Comparison of ENCODE assay signal across 8 mouse cellular contexts in the genomic region with DNA sequence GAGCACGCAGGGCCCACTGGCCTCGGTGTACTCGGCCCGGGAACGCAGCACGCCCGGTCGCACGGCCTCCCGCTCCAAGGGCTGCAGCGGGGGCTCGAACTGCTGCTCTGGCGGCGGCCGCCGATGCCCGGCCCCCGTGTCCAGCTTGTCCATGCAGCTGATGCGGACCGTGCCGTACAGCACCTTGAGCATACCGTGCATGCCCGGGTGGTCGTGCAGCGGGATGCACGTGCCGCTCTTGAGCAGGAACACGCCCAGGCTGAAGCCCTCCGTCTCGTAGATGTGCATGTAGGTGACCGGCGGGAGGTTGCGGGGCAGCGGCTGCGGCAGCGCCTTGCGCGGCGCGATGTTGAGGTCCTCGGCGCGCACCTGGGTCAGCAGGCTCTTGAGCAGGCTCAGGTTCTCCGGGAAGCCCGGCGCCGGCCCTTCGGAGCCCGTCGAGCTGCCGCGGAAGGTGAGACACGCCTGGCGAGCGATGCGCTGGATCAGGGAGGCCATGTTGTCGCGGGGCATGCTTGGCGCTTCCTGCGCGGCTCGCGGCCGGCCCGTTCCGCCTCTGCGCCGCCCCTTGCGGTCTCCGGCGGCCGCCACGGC. TPM values are rescaled to one million over a fixed set of nuclear protein-coding genes. Genes with fewer than 3 reads are reported as not detected.
DNase-seq lines count a peak whose midpoint lies in the region; ATAC-seq and TF ChIP-seq lines count a peak whose summit lies in the region.

No protein-coding gene starts in this region.

- H3K9me3 ChIP-seq in G1E (replicated peaks) = no peaks in the 10 kb centered on the region
- H3K9me3 ChIP-seq in embryonic facial prominence, embryonic 14.5 days (ENCODE audit: control insufficient read depth, low read length) = no peaks in the 10 kb centered on the region
- H3K9me3 ChIP-seq in hindbrain, embryonic 13.5 days = no peaks in the 10 kb centered on the region
- H3K9me3 ChIP-seq in limb, embryonic 14.5 days (ENCODE audit: control insufficient read depth, low read length) = no peaks in the 10 kb centered on the region
- H3K9me3 ChIP-seq in midbrain, embryonic 15.5 days = no peaks in the 10 kb centered on the region

- H3K4me3 ChIP-seq in cerebellum, adult 2 months (replicated peaks; ENCODE audit: insufficient read depth, low read depth, low read length) = peak overlapping the region; percentile 99
- peak overlapping the region; percentile 100 for H3K4me3 ChIP-seq in G1E (ENCODE audit: low read depth, low read length)
- peak overlapping the region; percentile 89 for H3K4me3 ChIP-seq in embryonic facial prominence, embryonic 14.5 days (ENCODE audit: low read depth, low read length)
- peak overlapping the region; percentile 62 for H3K4me3 ChIP-seq in hindbrain, embryonic 13.5 days
- H3K4me3 ChIP-seq in limb, embryonic 14.5 days (replicated peaks; ENCODE audit: low read length) = peak overlapping the region; percentile 86
- H3K4me3 ChIP-seq in midbrain, embryonic 15.5 days = peak overlapping the region; percentile 78
- H3K4me3 ChIP-seq in testis, adult 2 months (ENCODE audit: control insufficient read depth, low read depth, low read length) = peak overlapping the region; percentile 86

- no peak for DNase-seq in cerebellum, adult 2 months
- no peak for DNase-seq in cerebellum, adult 11 months
- DNase-seq in G1E (ENCODE audit: low spot score) = peak; percentile 37
- DNase-seq in embryonic facial prominence, embryonic 14.5 days (ENCODE audit: low spot score) = peak; percentile 47
- DNase-seq in limb, embryonic 14.5 days (ENCODE audit: low spot score) = peak; percentile 26

- H3K27me3 ChIP-seq in cerebellum, adult 2 months (ENCODE audit: control insufficient read depth, insufficient read depth, low read length) = no peaks in the 10 kb centered on the region
- no peaks in the 10 kb centered on the region; the same call in 1 of the 2 replicates for H3K27me3 ChIP-seq in G1E (ENCODE audit: insufficient read depth, low read length)
- H3K27me3 ChIP-seq in embryonic facial prominence, embryonic 14.5 days (replicated peaks; ENCODE audit: control insufficient read depth, insufficient read depth, low read length) = no peaks in the 10 kb centered on the region
- peaks cover 29% of the 10 kb centered on the region for H3K27me3 ChIP-seq in hindbrain, embryonic 13.5 days
- no peaks in the 10 kb centered on the region for H3K27me3 ChIP-seq in limb, embryonic 14.5 days (ENCODE audit: control insufficient read depth, insufficient read depth, low read length)
- H3K27me3 ChIP-seq in midbrain, embryonic 15.5 days (replicated peaks) = no peaks in the 10 kb centered on the region; the same call in 1 of the 2 replicates
- no peaks in the 10 kb centered on the region for H3K27me3 ChIP-seq in testis, adult 2 months (ENCODE audit: control insufficient read depth, insufficient read depth, low read length)

- H3K36me3 ChIP-seq in G1E (replicated peaks) = peaks cover 36% of the 10 kb centered on the region
- H3K36me3 ChIP-seq in embryonic facial prominence, embryonic 14.5 days (ENCODE audit: control insufficient read depth, insufficient read depth, low read length) = peaks cover 5% of the 10 kb centered on the region
- H3K36me3 ChIP-seq in hindbrain, embryonic 13.5 days = no peaks in the 10 kb centered on the region
- H3K36me3 ChIP-seq in limb, embryonic 14.5 days (ENCODE audit: control insufficient read depth, insufficient read depth, low read length) = peaks cover 4% of the 10 kb centered on the region; the same call in 1 of the 2 replicates
- H3K36me3 ChIP-seq in midbrain, embryonic 15.5 days (replicated peaks) = no peaks in the 10 kb centered on the region
- H3K36me3 ChIP-seq in testis, adult 2 months (ENCODE audit: control insufficient read depth, insufficient read depth, low read length) = peaks cover 2% of the 10 kb centered on the region; the same call in 1 of the 2 replicates

- no peaks in the 10 kb centered on the region; the same call in 1 of the 2 replicates for H3K4me1 ChIP-seq in cerebellum, adult 2 months (ENCODE audit: control insufficient read depth, insufficient read depth, low read length)
- H3K4me1 ChIP-seq in G1E (ENCODE audit: insufficient read depth, low read depth, low read length) = peaks cover 42% of the 10 kb centered on the region
- H3K4me1 ChIP-seq in embryonic facial prominence, embryonic 14.5 days (ENCODE audit: control insufficient read depth, insufficient read depth, low read length) = peaks cover 13% of the 10 kb centered on the region
- peaks cover 35% of the 10 kb centered on the region for H3K4me1 ChIP-seq in hindbrain, embryonic 13.5 days (replicated peaks)
- peaks cover 21% of the 10 kb centered on the region for H3K4me1 ChIP-seq in limb, embryonic 14.5 days (ENCODE audit: control insufficient read depth, insufficient read depth, low read length)
- H3K4me1 ChIP-seq in midbrain, embryonic 15.5 days = peaks cover 43% of the 10 kb centered on the region
- H3K4me1 ChIP-seq in testis, adult 2 months (ENCODE audit: control insufficient read depth, insufficient read depth, low read length) = peaks cover 8% of the 10 kb centered on the region

- H3K27ac ChIP-seq in cerebellum, adult 2 months (ENCODE audit: insufficient read depth, low read length) = peak overlapping the region; percentile 99
- H3K27ac ChIP-seq in embryonic facial prominence, embryonic 14.5 days (replicated peaks; ENCODE audit: low read depth, low read length) = peak overlapping the region; percentile 92
- H3K27ac ChIP-seq in hindbrain, embryonic 13.5 days = peak overlapping the region; percentile 97
- H3K27ac ChIP-seq in limb, embryonic 14.5 days (replicated peaks; ENCODE audit: low read depth, low read length) = peak overlapping the region; percentile 95
- H3K27ac ChIP-seq in midbrain, embryonic 15.5 days = peak overlapping the region; percentile 97
- peak overlapping the region; percentile 62 for H3K27ac ChIP-seq in testis, adult 2 months (ENCODE audit: control insufficient read depth, insufficient read depth, low read depth, low read length)

- TF ChIP-seq CTCF in cerebellum, adult 2 months (IDR thresholded peaks at IDR 0.05; ENCODE audit: borderline replicate concordance, insufficient read depth, low read depth, low read length) = no peak
- TF ChIP-seq CTCF in G1E (IDR thresholded peaks at IDR 0.05; ENCODE audit: low read depth, low read length) = no peak
- no peak for TF ChIP-seq CTCF in testis, adult 2 months (IDR thresholded peaks at IDR 0.05; ENCODE audit: control insufficient read depth, insufficient read depth, insufficient replicate concordance, low read depth, low read length)

- TF ChIP-seq POLR2A in cerebellum, adult 2 months (IDR thresholded peaks at IDR 0.05; ENCODE audit: borderline replicate concordance, insufficient read depth, low read length) = no peak
- TF ChIP-seq POLR2A in limb, embryonic 14.5 days (IDR thresholded peaks at IDR 0.05; ENCODE audit: borderline replicate concordance, extremely low read depth, insufficient read depth, insufficient read length) = no peak
- TF ChIP-seq POLR2A in testis, adult 2 months (IDR thresholded peaks at IDR 0.05; ENCODE audit: control insufficient read depth, low read depth, low read length) = no peak; the same call in 1 of the 2 replicates

- no peak for ATAC-seq in G1E (ENCODE audit: extremely low read depth, insufficient number of reproducible peaks, low FRiP score, poor library complexity, severe bottlenecking)
- peak; percentile 76 for ATAC-seq in embryonic facial prominence, embryonic 14.5 days (ENCODE audit: low read depth)
- peak; percentile 82 for ATAC-seq in hindbrain, embryonic 13.5 days (ENCODE audit: low FRiP score)
- ATAC-seq in limb, embryonic 14.5 days (ENCODE audit: low FRiP score, low read depth) = peak; percentile 71
- peak; percentile 84 for ATAC-seq in midbrain, embryonic 15.5 days (replicated peaks)

- H3K9ac ChIP-seq in embryonic facial prominence, embryonic 14.5 days (ENCODE audit: low read depth, low read length) = peak overlapping the region; percentile 93
- peak overlapping the region; percentile 92 for H3K9ac ChIP-seq in hindbrain, embryonic 13.5 days
- peak overlapping the region; percentile 94 for H3K9ac ChIP-seq in limb, embryonic 14.5 days (ENCODE audit: low read depth, low read length, severe bottlenecking)
- peak overlapping the region; percentile 79 for H3K9ac ChIP-seq in midbrain, embryonic 15.5 days

- WGBS in cerebellum, adult 2 months = under 1% methylated on average over 72 of the region's 73 CpGs
- 0% methylated on average over 7 of the region's 73 CpGs for WGBS in embryonic facial prominence, embryonic 14.5 days
- under 1% methylated on average over 66 of the region's 73 CpGs for WGBS in hindbrain, embryonic 13.5 days
- WGBS in limb, embryonic 14.5 days = under 1% methylated on average over 33 of the region's 73 CpGs
- WGBS in midbrain, embryonic 15.5 days = under 1% methylated on average over 73 of the region's 73 CpGs

- H3K4me2 ChIP-seq in embryonic facial prominence, embryonic 14.5 days (ENCODE audit: low read depth, low read length) = peak overlapping the region; percentile 96
- peak overlapping the region; percentile 99 for H3K4me2 ChIP-seq in hindbrain, embryonic 13.5 days
- peak overlapping the region; percentile 96 for H3K4me2 ChIP-seq in limb, embryonic 14.5 days (replicated peaks; ENCODE audit: low read depth, low read length, severe bottlenecking)
- peak overlapping the region; percentile 81 for H3K4me2 ChIP-seq in midbrain, embryonic 15.5 days

RNA-seq across cellular contexts. Expression of gene Ado, which starts 0.4 kb away (rescaled TPM):
- polyA plus RNA-seq in cerebellum, adult 2 months (2012; rRNA removed) = 38.2 and 39.3 TPM in 2 replicates
- total RNA-seq in G1E (2014; fragmentation: Nextera tagmentation) (20.6 and 21.1 TPM in 2 replicates), G1E (2017) (21.0 and 21.5 TPM in 2 replicates)
- 22.6 and 30.6 TPM in 2 replicates for polyA plus RNA-seq in G1E (2012)
- polyA plus RNA-seq in embryonic facial prominence, embryonic 14.5 days (2014; fragmentation: Nextera tagmentation; extraction: Ambion mirVana) = 60.7 and 66.1 TPM in 2 replicates
- 86.8 and 89.0 TPM in 2 replicates for polyA plus RNA-seq in hindbrain, embryonic 13.5 days (2015; fragmentation: Nextera tagmentation; extraction: Ambion mirVana)
- 14.1 and 19.0 TPM in 2 replicates for polyA plus RNA-seq in limb, embryonic 14.5 days (2012; rRNA removed)
- polyA plus RNA-seq in limb, embryonic 14.5 days (2014; fragmentation: Nextera tagmentation; extraction: Ambion mirVana) = 63.8 and 68.8 TPM in 2 replicates
- 73.8 and 76.5 TPM in 2 replicates for polyA plus RNA-seq in midbrain, embryonic 15.5 days (2015; fragmentation: Nextera tagmentation; extraction: Ambion mirVana)
- polyA plus RNA-seq in testis, adult 2 months (2012; rRNA removed) = 10.1 and 11.6 TPM in 2 replicates

RNA-seq across cellular contexts. Expression of gene Egr2, which starts 13.1 kb away (rescaled TPM):
- polyA plus RNA-seq in cerebellum, adult 2 months (2012; rRNA removed) = 0.07 and 0.21 TPM in 2 replicates
- total RNA-seq in G1E (2014; fragmentation: Nextera tagmentation) = not detected in 2 replicates
- 1.0 and 1.6 TPM in 2 replicates for total RNA-seq in G1E (2017)
- polyA plus RNA-seq in G1E (2012) = 0.08 and 0.12 TPM in 2 replicates
- 1.7 and 2.6 TPM in 2 replicates for polyA plus RNA-seq in embryonic facial prominence, embryonic 14.5 days (2014; fragmentation: Nextera tagmentation; extraction: Ambion mirVana)
- 3.8 and 4.1 TPM in 2 replicates for polyA plus RNA-seq in hindbrain, embryonic 13.5 days (2015; fragmentation: Nextera tagmentation; extraction: Ambion mirVana)
- polyA plus RNA-seq in limb, embryonic 14.5 days (2012; rRNA removed) = 2.0 and 2.8 TPM in 2 replicates
- polyA plus RNA-seq in limb, embryonic 14.5 days (2014; fragmentation: Nextera tagmentation; extraction: Ambion mirVana) = 1.2 and 1.6 TPM in 2 replicates
- 0.29 and 0.72 TPM in 2 replicates for polyA plus RNA-seq in midbrain, embryonic 15.5 days (2015; fragmentation: Nextera tagmentation; extraction: Ambion mirVana)
- polyA plus RNA-seq in testis, adult 2 months (2012; rRNA removed) = 0.46 and 2.1 TPM in 2 replicates

Comparison
In these comparisons a context has a peak if more than half of its experiments do, and no peak if none do; other contexts are left out.
1. DNase-seq: peak in G1E (single experiment), embryonic facial prominence, embryonic 14.5 days (single experiment) and limb, embryonic 14.5 days (single experiment); none in cerebellum, adult 2 months (0 of 2) and cerebellum, adult 11 months (single experiment).
2. Peak in every context shown above with its lines, with median percentiles within 50 percentile points of each other: H3K27ac ChIP-seq, H3K4me3 ChIP-seq, H3K4me2 ChIP-seq and H3K9ac ChIP-seq.